Mouse (Mus musculus) olfactory bulb, adult 2 months (tissue): ENCODE data around the gene Slitrk4.

ENCODE experiments used
- CTCF ChIP-seq: fragments of 200-500 bp; IDR thresholded peaks from 2 replicates; pipeline ENCODE4 v1.5.1; 2012; ENCODE audit warnings: low read depth, mild to moderate bottlenecking, low read length, moderate library complexity; ENCODE audit not compliant: insufficient read depth
- POLR2A ChIP-seq: fragments of 200-500 bp; IDR thresholded peaks from 2 replicates; pipeline ENCODE4 v1.6.1; 2012; ENCODE audit warnings: mild to moderate bottlenecking, low read depth, low read length, moderate library complexity; ENCODE audit not compliant: insufficient read depth

- TF ChIP-seq POLR2A (no peak), CTCF (no peak)
Measured at GRCm38 (mm10) chrX:64277126-64277990, 562 bp upstream of the Slitrk4 start.
